Mouse (Mus musculus): Measurements from ENCODE around the gene Cox8a.

Gene Cox8a

DNA sequence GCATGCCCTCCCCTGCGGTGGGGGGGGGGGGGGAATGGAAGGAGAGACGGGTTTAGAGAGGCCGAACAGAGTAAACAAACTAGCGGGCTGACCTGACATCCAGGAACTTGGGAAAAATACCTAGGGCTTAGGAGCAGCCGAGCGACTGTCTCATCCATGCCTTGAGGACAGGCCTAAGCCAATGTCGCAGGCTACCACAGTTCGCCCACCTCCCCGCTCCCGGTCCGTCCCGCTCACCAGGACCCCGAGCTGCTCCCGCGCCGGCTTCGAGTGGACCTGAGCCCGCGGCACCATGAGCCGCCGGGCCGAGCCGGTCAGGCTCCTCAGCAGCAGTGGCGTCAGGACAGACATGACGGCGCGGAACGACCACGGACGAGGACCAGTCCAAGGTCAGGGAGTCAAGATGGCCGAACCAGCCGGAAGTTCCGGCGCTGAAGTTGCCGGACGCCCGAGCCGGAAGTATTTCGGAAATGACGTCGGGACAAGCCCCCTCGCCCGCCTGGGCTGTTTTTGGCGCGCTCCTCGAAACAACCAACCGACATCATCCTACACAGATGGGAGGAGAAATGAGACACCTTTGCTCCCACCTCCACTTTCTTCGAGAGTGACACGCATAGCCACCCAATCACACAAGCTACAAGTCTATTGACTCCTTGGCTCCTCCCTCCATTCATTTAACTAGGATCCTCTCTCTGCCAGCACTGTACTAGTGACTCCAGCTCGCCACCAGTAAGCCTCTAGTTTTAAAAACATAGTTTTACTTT is at the start of gene Cox8a:
Gene Cox8a (minus strand): TSS at position 455 of the 764 bp plus-strand sequence.
- DNase-seq = peak; percentile 95

DNA sequence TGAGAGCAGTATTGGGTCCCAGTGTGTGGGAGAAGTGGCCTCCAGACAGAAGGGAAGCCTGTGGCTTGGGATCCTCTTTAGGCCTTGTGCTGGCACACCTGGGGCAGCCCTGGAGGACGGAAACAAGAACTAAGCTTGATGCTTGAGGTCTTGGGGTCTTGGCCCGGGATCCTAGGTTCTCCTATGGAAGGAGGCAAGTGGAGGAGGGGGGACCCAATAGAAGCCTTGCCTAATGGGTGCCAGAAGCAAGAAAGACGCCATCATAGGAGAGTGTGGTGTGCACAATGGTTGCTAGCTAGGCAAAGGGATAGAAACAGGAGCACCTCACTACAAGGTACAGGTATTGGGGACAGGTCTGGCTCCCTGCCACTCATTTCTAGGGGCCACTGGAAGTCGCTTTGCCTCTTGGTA is 49.0 kb upstream of the Cox8a start:
- DNase-seq = no peak

DNA sequence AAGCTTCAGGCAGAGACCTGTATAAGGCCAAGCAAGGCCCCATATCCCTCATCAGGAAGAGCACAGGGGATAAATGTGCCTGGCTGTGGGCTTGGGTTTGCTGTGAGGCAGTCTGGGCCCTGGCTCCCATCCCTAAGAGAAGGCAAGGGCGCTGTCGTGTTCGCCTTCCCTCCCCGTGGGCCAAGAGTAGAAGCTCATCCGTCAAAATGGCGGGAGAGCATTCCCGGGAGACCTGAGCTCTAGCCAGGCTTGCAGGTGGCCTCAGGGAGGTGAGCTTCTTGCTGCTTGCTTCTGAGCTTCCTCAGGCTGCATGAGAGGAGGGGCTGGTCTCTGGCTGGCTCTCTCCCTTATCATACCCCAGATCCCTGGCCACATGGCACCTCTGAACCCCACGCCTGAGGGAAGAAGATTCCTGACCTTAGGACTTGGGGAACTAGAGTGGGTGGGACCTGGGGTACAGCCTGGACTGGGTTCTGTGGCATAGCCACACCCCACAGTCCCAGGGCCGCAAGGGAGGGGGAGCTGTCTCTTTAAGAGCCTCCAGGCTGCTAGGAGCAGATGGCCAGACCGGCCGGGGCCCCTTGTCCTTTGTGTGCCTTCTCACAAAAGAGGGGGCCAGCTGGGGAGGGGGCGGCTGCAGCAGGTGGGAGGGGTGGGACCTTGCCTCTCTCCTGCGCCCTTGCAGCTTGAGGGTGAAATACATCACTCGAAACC is 48.2 kb upstream of the Cox8a start:
- DNase-seq = peak; percentile 26

DNA sequence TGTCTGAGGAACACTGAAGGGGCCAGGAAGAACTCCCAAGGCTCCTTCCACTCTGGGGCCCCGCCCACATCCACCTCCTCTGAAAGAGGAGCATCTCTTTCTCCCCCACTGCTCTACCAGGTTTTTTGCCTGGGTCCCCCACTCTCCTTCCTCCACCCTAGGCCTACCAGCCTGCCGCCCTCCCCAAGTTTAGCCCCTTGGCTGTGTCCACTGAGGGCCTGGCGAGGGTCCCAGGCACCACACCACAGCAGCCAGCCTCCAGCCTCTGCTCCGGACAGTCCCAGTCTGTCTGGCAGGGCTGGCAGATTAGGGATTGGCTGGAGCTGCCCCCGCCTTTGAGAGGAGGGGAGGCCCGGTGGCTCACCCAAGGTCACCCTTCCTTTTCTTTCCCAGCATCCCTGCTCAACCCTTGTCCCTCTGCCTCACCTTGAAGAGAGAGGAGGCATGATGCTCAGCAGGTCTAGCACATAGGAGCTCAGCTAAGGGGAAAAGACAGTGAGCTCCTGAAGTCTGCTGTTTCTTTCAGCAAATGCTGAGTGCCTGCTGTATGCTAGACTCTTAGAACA is 47.4 kb upstream of the Cox8a start:
- DNase-seq = no peak

DNA sequence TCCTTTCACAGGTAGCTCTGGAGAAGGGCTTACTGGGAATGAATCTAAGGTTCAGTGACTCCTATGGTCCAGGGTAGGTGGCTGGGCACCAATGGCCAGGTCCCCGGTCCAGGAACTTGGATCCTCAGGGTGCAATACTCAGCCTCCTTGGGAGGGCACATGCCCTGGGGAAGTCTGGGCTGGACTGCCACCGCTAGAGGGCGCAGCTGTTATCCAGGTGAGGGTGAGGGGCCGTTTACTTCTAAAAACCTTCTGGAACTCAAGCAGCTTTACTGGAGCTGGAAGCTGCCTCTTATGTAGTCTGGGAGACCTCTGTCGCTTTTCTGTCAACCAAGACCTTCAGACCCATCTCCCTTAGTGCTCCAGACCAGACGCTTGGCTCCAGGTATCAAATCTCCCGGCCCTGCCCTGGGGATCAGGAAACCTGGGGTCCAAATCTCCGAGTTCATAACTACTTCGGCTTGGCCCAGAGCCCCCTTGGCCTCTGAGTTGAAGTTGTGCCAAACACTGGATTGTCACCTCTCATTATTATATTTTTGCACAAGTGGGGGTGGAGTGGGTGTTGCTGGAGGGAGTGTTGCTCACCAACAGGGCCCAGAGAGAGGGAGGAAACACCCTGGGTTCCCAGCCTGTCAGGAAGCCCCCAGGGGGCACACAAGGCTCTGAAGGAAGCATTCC is 46.8 kb upstream of the Cox8a start:
- peak; percentile 85 for DNase-seq

DNA sequence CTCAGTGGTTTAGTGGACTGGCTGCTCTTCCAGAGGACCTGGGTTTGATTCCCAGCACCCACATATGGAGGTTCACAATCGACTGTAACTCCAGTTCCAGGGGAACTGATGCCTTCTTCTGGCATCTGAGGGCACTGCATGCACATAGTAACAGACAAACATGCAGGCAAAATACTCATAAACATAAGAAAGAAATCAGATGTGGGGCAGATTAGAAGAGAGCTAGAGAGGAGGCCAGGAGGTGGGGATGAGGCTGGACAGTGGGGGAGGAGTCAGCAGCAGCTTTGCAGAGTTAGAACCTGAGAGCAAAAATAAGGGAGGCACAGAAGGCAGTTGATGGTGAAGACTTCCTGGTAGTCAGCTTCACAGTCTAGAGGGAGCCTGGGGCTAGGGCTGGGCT is 45.2 kb upstream of the Cox8a start:
- no peak for DNase-seq

DNA sequence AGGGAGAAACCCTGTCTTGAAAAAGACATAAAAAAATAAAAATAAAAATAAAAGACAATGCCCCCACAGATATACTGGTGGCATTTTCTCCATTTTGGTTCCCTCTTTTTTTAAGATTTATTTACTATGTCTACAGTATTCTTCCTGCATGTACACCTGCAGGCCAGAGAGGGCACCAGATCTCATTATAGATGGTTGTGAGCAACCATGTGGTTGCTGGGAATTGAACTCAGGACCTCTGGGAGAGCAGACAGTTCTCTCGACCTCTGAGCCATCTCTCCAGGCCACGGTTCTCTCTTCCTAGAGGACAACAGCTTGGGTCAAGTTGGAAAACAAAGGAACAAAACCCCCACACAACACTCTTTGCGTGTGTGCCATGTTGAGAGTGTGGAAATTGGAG is 44.5 kb upstream of the Cox8a start:
- DNase-seq = no peak

DNA sequence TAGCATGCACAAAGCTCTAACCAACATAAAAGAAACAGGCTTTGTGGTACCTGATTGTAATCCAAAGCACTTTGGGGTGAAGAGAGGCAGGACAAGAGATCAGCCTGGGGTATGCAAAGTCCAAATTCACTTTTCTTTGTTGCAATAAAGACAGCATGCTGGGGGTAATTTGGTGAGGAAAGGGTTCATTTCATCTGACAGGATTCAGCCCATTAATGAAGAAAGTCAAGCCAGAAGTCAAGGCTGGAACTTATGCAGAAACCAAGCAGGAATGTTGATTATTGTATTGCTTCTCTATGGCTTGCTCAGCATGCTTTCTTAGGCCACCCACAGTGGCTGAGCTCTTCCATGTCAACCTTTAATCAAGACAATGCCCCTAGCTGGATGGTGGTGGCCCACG is 44.1 kb upstream of the Cox8a start:
- DNase-seq = no peak

DNA sequence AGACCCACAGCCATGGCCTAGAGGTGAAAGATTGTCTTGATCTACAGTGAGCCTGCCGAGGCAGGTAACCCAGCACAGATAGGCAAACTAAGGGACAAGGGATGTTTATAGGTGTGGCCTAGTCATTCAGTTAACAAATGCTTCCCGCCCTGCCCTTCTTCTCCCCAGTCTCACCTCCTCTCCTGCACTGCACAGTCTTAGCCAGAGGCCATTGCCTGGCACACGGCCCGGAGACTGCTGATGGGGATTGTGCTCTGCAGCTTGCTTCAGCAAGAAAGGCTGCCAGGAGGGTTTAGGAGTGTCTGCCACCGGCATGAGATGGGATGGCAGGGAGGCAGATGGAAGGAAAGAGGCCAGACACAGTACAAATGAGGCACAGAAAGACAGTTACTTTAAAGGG is 40.5 kb upstream of the Cox8a start:
- no peak for DNase-seq

DNA sequence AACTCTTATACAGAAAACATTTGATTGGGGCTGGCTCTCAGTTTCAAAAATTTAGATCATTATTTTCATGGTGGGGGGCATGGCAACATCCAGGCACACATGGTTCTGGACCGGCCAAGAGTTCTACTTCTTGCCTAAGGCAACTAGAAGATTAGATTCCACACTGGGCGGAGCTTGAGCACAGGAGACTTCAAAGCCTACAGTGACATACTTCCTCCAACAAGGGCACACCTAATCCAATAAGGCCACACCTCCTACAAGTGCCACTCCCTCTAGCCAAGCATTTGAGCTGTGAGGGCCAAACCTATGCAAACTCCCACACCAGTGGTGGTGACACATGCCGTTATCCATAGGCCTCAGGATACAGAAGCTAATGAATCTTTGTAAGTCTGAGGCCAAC is 28.6 kb upstream of the Cox8a start:
- DNase-seq = peak; percentile 19

DNA sequence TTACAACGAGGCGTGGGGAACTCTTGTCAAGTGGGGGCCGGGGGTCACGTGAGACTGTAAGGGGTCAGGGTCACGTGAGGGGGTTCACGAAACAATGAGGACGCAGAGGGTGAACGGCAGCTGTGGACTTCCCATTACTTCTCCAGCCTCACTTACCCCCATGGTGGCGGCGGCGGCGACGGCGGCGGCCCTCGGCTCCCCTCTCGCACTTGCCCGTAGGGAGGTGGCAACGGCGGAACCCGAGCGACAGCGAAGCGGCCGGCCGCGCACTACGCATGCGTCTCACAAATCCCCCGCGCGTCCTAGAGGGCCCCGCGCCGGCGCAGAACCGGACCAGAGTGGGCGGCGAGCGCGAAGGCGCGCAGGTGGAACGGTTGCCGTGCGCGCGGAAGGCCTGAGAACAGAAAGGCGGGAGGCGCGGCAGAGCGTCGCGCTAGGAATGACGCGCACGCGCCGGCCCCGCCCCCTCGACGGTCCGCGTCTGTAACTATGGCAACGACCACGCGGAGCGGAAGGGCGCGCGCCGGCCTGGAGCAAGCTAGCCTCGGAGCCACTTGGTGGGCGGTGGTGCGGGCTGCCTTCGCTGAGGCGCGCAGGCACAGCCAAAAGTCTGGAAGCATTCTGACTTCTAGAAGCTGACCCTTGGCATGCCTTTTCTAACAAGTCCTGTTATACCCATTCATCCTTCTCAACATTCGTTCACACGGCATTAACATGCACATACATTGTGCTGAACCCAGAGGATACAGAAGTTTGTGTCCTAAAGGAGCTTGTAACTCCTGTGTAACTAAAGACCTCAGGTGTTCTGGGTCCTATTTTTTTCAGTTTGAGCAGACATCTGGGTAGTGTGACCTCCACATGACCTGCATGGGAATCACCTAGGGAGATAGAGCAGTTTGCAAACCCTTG is 23.6 kb upstream of the Cox8a start, which contains the start of gene Naa40:
Gene Naa40 (minus strand): TSS at position 402 of the 909 bp plus-strand sequence.
- peak; percentile 95 for DNase-seq

DNA sequence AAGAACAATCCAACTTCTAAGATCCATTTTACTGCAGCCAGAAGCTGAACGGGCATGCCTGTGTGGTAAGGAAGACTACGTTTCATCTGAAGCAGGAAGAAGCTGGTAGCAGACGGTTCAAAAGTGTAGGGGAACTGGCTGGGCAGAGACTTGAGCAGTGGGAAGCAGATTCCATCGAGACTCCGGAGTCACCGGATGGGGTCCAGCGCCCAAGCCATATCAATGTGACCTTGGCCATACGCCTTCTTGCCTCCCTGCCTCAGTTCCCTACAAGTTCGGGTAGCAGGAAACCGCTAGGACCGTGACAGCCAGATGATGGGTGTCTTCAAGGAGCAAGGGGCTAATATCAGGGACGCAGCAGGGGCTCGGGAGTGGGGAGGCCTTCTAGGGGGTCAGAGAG is 22.9 kb upstream of the Cox8a start:
- peak; percentile 32 for DNase-seq

DNA sequence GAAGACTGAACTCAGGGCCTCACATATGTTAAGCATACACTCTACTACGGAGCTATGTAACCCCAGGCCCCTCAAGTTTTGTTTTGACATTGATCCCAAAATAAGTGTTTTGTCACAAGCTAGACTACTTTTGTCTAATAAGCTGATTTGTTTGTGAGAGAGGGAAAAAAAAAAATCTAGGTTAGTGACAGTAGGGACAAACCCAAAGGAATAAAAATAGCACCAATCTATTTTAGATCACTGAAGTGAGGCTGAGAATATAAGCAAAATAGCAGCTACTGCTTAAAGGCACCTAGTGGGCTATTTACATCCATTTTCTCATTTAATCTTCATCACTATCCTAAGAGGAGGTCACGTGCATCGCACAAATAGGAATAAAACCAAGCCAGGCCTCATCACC is 22.2 kb upstream of the Cox8a start:
- no peak for DNase-seq

DNA sequence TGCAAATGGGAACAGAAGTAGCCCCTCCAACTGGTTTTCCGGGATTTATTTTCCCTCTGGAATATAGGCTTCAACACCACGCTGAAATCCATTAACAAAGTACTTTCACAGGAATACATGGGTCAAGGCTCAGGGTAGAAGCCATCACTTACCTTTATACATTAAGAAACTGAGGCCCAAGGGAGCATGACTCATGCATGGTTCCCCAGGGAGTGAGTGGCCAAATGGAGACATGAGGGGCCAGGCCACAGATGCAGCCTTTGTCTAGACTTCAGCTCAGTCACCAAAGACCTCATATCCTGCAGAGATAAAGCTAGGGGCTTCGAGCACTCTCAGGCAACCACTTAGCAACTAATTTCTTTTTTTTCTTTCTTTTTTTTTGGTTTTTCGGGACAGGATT is 19.3 kb upstream of the Cox8a start:
- DNase-seq = no peak

DNA sequence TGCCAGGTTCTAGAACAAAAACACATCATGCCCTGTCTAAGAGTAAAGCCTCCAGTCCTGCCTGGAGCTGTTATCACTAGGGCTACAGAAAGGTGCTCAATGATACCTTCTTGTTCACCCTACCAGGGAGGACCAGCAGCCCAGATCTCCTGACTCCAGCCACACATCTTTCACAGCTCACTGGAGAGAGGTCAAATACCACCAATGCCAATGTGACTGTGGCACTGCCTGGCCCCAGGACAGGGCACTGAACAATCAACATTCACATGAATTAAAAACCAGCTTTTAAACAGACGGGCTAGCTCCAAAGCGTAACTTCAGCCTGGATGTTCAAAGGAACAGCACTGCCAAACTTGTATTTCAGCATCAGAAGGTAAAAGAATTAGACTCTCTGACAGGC is 18.6 kb upstream of the Cox8a start:
- no peak for DNase-seq

DNA sequence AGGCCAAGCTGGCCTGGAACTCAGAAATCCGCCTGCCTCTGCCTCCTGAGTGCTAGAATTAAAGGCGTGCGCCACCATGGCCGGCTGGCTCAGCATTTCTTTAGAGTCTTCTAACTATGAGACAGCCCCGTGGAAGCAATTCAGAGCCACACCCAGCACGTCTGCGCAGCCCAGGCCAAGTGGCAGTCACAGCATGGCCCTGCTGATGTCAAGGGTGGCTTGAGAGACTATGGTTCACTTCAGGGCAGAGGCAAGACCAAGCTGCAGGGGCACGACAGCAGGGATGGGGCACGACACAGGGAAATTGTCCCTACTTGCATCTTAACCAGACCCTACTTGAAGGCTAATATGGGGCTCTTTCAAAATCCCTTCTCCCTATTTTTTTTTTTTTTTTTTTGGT is 18.0 kb upstream of the Cox8a start:
- no peak for DNase-seq

DNA sequence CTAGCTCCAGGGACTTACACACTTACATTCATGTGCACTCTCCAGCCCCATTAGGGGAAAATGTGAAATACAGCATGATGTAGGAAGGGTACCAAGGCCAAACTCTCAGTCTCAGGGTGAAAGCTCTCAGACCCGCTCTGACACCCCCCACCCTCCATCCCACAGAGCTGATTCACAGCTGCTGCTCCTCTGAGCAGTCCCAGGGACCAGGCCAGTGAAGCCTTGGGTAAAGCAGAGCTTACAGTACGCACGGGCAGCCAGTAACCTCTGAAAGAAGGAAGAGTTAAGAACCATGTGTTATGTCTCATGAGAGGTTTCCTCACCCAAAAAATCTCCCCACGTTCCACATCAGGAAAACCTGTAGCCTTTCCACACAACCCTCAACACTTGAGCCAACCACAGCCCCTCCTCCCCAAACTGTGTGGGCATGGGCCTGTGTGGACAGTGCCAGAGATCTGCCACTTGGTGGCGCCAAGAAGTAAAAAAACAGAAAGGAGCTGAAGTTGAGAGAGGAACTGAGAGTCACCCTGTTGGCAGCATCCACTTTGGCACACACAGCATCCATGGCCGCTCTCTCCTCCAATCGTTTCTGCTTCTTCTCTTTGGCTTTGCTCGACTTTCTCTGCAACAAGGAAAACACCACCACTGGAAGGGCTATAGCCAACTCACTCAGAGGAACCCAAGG is 17.3 kb upstream of the Cox8a start:
- peak; percentile 64 for DNase-seq

DNA sequence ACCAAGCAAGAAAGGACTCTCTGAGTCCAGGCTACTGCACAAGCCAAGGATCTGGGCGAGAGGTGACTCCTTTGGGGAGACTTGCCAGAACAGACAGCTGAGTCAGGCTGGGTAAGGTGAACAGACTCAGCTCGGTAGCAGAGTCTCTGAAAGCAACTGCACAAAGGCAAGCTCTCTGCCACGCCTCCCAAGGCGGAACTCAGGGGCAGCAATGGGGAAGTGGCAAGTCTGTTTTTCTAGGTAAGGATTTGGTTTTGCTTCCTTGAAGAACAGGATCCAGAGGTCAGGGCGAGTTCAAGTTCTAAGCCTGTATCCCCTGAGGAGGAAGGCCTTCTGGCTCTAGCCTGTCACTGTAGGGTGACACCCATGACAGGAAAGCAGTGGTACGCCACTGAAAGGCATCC is 9.1 kb upstream of the Cox8a start:
- peak; percentile 15 for DNase-seq

DNA sequence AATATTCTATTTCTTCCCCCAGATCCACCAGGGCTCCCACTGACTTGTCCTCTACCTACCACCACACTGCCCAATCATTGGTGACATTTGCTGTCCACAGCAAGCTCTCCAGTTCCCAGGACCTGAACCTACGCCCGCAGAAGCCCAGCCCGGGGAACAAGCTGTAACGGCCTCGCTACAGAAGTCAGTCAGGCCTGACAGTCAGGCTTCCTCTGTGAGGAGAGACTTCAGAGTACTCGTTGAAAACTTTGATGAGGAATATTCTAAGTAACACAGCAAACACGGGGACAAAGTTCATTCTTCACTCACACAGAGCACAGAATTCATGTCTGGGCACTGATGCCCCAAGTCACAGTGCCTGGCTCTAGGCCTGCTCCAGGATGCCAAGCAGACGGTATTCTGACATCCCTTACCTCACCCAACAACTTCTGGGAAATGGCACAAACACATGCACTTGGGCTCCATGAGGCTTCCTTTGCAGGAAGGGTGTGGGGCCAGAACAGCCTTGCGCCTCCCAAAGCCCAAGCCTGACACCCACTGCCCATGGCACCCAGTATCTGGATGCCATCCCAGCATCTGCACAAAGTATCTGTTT is 7.8 kb upstream of the Cox8a start:
- no peak for DNase-seq

DNA sequence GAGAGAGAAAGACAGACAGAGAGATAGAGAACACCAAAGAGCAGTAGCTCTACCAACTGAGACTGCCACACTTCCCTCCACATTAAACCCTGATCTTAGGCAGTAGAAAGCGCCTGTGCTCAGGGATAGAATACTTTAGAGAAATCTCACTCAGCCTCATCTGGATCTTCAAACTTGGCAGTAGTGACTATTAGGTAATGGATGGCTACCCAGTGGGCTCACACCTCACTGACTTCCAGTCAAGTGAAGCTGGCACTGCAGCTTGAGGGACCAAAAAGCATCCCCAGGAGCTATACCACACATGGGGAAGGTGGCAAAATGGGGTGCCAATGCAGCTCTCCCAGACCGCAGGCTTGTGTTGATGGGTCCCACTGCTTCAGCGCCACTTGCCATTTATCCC is 6.8 kb upstream of the Cox8a start:
- no peak for DNase-seq

DNA sequence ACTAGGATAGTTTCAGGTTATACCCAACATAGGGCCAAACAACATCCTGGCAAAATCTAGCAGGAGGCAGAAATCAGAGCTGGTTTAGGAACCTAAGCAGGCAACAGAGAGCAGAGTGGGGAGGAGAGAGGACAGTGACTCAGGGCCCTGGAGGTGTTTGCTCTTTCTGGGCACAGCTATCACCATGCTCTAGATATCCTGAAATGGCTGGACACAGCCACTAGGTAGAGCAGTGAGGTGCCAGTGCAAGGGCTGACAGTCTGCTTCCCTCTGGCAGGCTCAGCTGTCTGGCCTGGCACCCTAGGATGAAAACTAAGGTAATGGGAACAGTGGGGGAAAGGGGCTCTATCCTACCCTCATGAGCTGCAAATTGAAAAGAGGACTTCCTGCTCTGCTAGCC is 6.1 kb upstream of the Cox8a start:
- no peak for DNase-seq
